Mouse (Mus musculus) MEL (cell line): ENCODE measurements around the gene Tuba4a. TPM values are rescaled to one million over a fixed set of nuclear protein-coding genes. Genes with fewer than 3 reads are reported as not detected.

ENCODE experiments used
- DNase-seq: peaks from one replicate; pipeline ENCODE4 v3.0.0; 2011; ENCODE audit warnings: low read depth, low spot score
- H3K27ac ChIP-seq: 2 replicates; pipeline ENCODE4 v1.5.1; 2012; ENCODE audit warnings: low read depth, mild to moderate bottlenecking, control low read depth, low read length, moderate library complexity; ENCODE audit not compliant: control insufficient read depth
- H3K27me3 ChIP-seq, 2 experiments: fragments of 150-350 bp in 1 of 2; sonication (generic) in 1 of 2; 2 replicates each; pipeline ENCODE4 v1.6.1; 2012; ENCODE audit warnings: low read length in 2 of 2, mild to moderate bottlenecking in 2 of 2, improper control_type of control experiment in 1 of 2, moderate library complexity in 1 of 2; ENCODE audit not compliant: insufficient read depth in 2 of 2, control insufficient read depth in 1 of 2
- H3K36me3 ChIP-seq, 2 experiments: 2 replicates each; pipeline ENCODE4 v1.6.1; 2012 to 2014; ENCODE audit warnings: low read length in 2 of 2, improper control_type of control experiment in 1 of 2, inconsistent platforms in 1 of 2, mild to moderate bottlenecking in 1 of 2; ENCODE audit not compliant: insufficient read depth in 2 of 2, control insufficient read depth in 1 of 2
- H3K4me1 ChIP-seq, 2 experiments: fragments of 150-350 bp in 1 of 2; sonication (generic) in 1 of 2; 2 replicates each; pipeline ENCODE4 v1.6.1; 2012; ENCODE audit warnings: low read length in 2 of 2, improper control_type of control experiment in 1 of 2, mild to moderate bottlenecking in 1 of 2; ENCODE audit not compliant: insufficient read depth in 2 of 2, control insufficient read depth in 1 of 2
- H3K4me3 ChIP-seq, 2 experiments: fragments of 150-350 bp in 1 of 2; sonication (generic) in 1 of 2; 2 replicates each; pipeline ENCODE4 v1.5.1; 2012; ENCODE audit warnings: low read depth in 2 of 2, low read length in 2 of 2, mild to moderate bottlenecking in 2 of 2, moderate library complexity in 2 of 2, control low read depth in 1 of 2, improper control_type of control experiment in 1 of 2; ENCODE audit not compliant: control insufficient read depth in 1 of 2, insufficient read depth in 1 of 2
- H3K79me2 ChIP-seq: 2 replicates; pipeline ENCODE4 v1.6.1; 2012; ENCODE audit warnings: mild to moderate bottlenecking, low read length, moderate library complexity; ENCODE audit not compliant: control insufficient read depth, poor library complexity, insufficient read depth
- H3K9ac ChIP-seq: 2 replicates; pipeline ENCODE4 v1.6.1; 2012; ENCODE audit warnings: low read depth, mild to moderate bottlenecking, control low read depth, low read length, moderate library complexity; ENCODE audit not compliant: control insufficient read depth, poor library complexity, severe bottlenecking
- H3K9me3 ChIP-seq: fragments of 150-350 bp; sonication (generic); replicated peaks from 2 replicates; pipeline ENCODE4 v1.6.1; 2012; ENCODE audit warnings: mild to moderate bottlenecking, low read length, improper control_type of control experiment, moderate library complexity; ENCODE audit not compliant: insufficient read depth
- BHLHE40 ChIP-seq: IDR thresholded peaks from 2 replicates; pipeline ENCODE4 v1.6.1; 2012; ENCODE audit warnings: low read depth, mild to moderate bottlenecking, inconsistent platforms, low read length, improper control_type of control experiment, borderline replicate concordance
- CHD1 ChIP-seq: IDR thresholded peaks from 2 replicates; pipeline ENCODE4 v1.6.1; 2012; ENCODE audit warnings: low read depth, mild to moderate bottlenecking, inconsistent platforms, low read length, improper control_type of control experiment
- E2F4 ChIP-seq: IDR thresholded peaks from 2 replicates; pipeline ENCODE4 v1.6.1; 2011; ENCODE audit warnings: low read depth, low read length, improper control_type of control experiment, borderline replicate concordance
- GABPA ChIP-seq: IDR thresholded peaks from 2 replicates; pipeline ENCODE4 v1.6.1; 2012; ENCODE audit warnings: low read depth, mild to moderate bottlenecking, inconsistent platforms, low read length, improper control_type of control experiment, moderate library complexity
- GATA1 ChIP-seq: IDR thresholded peaks from 2 replicates; pipeline ENCODE4 v1.6.1; 2011; ENCODE audit warnings: low read depth, low read length, improper control_type of control experiment
- HCFC1 ChIP-seq: IDR thresholded peaks from 2 replicates; pipeline ENCODE4 v1.6.1; 2012; ENCODE audit warnings: low read depth, mild to moderate bottlenecking, inconsistent platforms, low read length, improper control_type of control experiment, moderate library complexity
- JUND ChIP-seq: IDR thresholded peaks from 2 replicates; pipeline ENCODE4 v1.6.1; 2011; ENCODE audit warnings: low read depth, mild to moderate bottlenecking, improper control_type of control experiment, low read length
- KAT2A ChIP-seq: conservative IDR thresholded peaks from 2 replicates; pipeline ENCODE4 v1.6.1; 2012; ENCODE audit warnings: low read depth, low read length, improper control_type of control experiment, inconsistent platforms
- MAFK ChIP-seq: IDR thresholded peaks from 2 replicates; pipeline ENCODE4 v1.6.1; 2011; ENCODE audit warnings: low read depth, mild to moderate bottlenecking, low read length, improper control_type of control experiment, borderline replicate concordance
- MAX ChIP-seq: IDR thresholded peaks from 2 replicates; pipeline ENCODE4 v1.6.1; 2011; ENCODE audit warnings: low read length, improper control_type of control experiment
- MAZ ChIP-seq: IDR thresholded peaks from 2 replicates; pipeline ENCODE4 v1.6.1; 2012; ENCODE audit warnings: low read depth, mild to moderate bottlenecking, inconsistent platforms, low read length, improper control_type of control experiment
- MEF2A ChIP-seq: IDR thresholded peaks from 2 replicates; pipeline ENCODE4 v1.6.1; 2014; ENCODE audit warnings: low read depth, mild to moderate bottlenecking, inconsistent platforms, low read length, improper control_type of control experiment; ENCODE audit not compliant: poor library complexity, insufficient replicate concordance, severe bottlenecking; ENCODE audit errors: extremely low read depth
- NRF1 ChIP-seq: IDR thresholded peaks from 2 replicates; pipeline ENCODE4 v1.6.1; 2014; ENCODE audit warnings: low read depth, mild to moderate bottlenecking, inconsistent platforms, low read length, improper control_type of control experiment, moderate library complexity; ENCODE audit not compliant: poor library complexity, insufficient read depth, severe bottlenecking
- POLR2AphosphoS2 ChIP-seq: IDR thresholded peaks from 2 replicates; pipeline ENCODE4 v1.6.1; 2011; ENCODE audit warnings: low read length, improper control_type of control experiment
- POLR2AphosphoS5 ChIP-seq: IDR thresholded peaks from 2 replicates; pipeline ENCODE4 v1.6.1; 2012; ENCODE audit warnings: low read depth, borderline replicate concordance, mild to moderate bottlenecking, inconsistent platforms, low read length, moderate library complexity, mixed read lengths
- RAD21 ChIP-seq: IDR thresholded peaks from 2 replicates; pipeline ENCODE4 v1.6.1; 2011; ENCODE audit warnings: mild to moderate bottlenecking, low read depth, low read length, improper control_type of control experiment
- RCOR1 ChIP-seq: IDR thresholded peaks from 2 replicates; pipeline ENCODE4 v1.6.1; 2012; ENCODE audit warnings: low read depth, mild to moderate bottlenecking, inconsistent platforms, low read length, improper control_type of control experiment
- SIN3A ChIP-seq: IDR thresholded peaks from 2 replicates; pipeline ENCODE4 v1.6.1; 2012; ENCODE audit warnings: low read length, improper control_type of control experiment, inconsistent platforms
- SMC3 ChIP-seq: IDR thresholded peaks from 2 replicates; pipeline ENCODE4 v1.6.1; 2011; ENCODE audit warnings: low read depth, low read length, improper control_type of control experiment
- TAL1 ChIP-seq: IDR thresholded peaks from 2 replicates; pipeline ENCODE4 v1.6.1; 2012; ENCODE audit warnings: mild to moderate bottlenecking, inconsistent platforms, low read length, moderate library complexity, mixed read lengths
- UBTF ChIP-seq: IDR thresholded peaks from 2 replicates; pipeline ENCODE4 v1.6.1; 2012; ENCODE audit warnings: low read depth, mild to moderate bottlenecking, inconsistent platforms, low read length, improper control_type of control experiment, moderate library complexity, borderline replicate concordance; ENCODE audit not compliant: insufficient read depth
- ZKSCAN1 ChIP-seq: IDR thresholded peaks from 2 replicates; pipeline ENCODE4 v1.6.1; 2012; ENCODE audit warnings: low read depth, mild to moderate bottlenecking, inconsistent platforms, low read length, improper control_type of control experiment, moderate library complexity
- polyA plus RNA-seq, 2 experiments: library from polyadenylated mRNA; stranded (reverse) in 1 of 2; unstranded in 1 of 2; fragments of >175 nt in 1 of 2; fragments of >200 nt in 1 of 2; gene quantifications; 2 replicates each; pipeline versions ENCODE4 v1.2.1 to v1.2.4; 2012; ENCODE audit warnings: low replicate concordance in 2 of 2, low read depth in 1 of 2; ENCODE audit not compliant: insufficient read length in 2 of 2, insufficient read depth in 1 of 2, missing spikeins in 1 of 2
- total RNA-seq: library from RNA; depleted of rRNA; stranded (reverse); fragments of 300-350 nt; gene quantifications from 2 replicates; pipeline ENCODE4 v1.2.3, GENCODE M21; 2012; rRNA removed

The Tuba4a gene
- 385 and 396 TPM in 2 replicates for total RNA-seq
- polyA plus RNA-seq, result 100 to 1,000 TPM in 1 of 2 experiments, not detected in 1; 439 TPM

DNA sequence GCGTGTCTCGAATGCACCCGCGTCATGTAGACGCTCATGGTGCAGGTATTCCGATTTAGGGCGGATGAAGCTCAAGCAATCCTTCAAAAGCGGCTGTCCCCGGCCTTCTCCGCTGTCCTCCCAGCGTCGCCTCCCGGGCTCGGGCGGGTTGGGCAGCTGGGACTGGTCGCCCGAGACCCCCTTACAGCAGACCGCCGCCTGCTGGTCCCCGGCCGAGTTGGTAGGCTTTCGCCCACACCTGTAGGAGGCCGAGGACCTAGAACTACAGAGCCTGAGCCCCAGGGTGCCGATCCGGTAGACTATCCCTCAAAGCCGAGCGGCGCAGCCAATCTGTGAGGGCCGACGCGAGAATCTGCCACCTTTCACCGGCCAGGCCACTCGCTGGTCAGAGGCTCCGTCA is at the start of gene Tuba4a:
Gene Tuba4a (minus strand): TSS at position 335 of the 400 bp plus-strand sequence.
- Histone ChIP-seq H3K36me3 (peaks cover 10 to 43% of the 10 kb centered on the region in 2 experiments), H3K9ac (peak within 1 kb of the TSS; percentile 87), H3K79me2 (peaks cover 42% of the 10 kb centered on the region), H3K27me3 (no peaks in the 10 kb centered on the region), H3K9me3 (no peaks in the 10 kb centered on the region), H3K4me1 (peaks cover 19 to 46% of the 10 kb centered on the region in 2 experiments), H3K4me3 (peak within 1 kb of the TSS; percentile 81 to 82)
- no peak for TF ChIP-seq E2F4
- no peak for TF ChIP-seq SMC3
- TF ChIP-seq MAX, result no peak
- no peak for TF ChIP-seq NRF1
- TF ChIP-seq RAD21, result no peak
- no peak for TF ChIP-seq MAFK
- TF ChIP-seq RCOR1, result no peak
- TF ChIP-seq POLR2AphosphoS5, result no peak
- TF ChIP-seq JUND, result no peak
- TF ChIP-seq TAL1, result no peak
- TF ChIP-seq GABPA, result no peak
- no peak for TF ChIP-seq KAT2A
- TF ChIP-seq ZKSCAN1, result no peak
- no peak for TF ChIP-seq POLR2AphosphoS2
- TF ChIP-seq, all 39 proteins: peak for 0
- DNase-seq, result no peak
- peak within 1 kb of the TSS; percentile 83 for H3K27ac ChIP-seq

DNA sequence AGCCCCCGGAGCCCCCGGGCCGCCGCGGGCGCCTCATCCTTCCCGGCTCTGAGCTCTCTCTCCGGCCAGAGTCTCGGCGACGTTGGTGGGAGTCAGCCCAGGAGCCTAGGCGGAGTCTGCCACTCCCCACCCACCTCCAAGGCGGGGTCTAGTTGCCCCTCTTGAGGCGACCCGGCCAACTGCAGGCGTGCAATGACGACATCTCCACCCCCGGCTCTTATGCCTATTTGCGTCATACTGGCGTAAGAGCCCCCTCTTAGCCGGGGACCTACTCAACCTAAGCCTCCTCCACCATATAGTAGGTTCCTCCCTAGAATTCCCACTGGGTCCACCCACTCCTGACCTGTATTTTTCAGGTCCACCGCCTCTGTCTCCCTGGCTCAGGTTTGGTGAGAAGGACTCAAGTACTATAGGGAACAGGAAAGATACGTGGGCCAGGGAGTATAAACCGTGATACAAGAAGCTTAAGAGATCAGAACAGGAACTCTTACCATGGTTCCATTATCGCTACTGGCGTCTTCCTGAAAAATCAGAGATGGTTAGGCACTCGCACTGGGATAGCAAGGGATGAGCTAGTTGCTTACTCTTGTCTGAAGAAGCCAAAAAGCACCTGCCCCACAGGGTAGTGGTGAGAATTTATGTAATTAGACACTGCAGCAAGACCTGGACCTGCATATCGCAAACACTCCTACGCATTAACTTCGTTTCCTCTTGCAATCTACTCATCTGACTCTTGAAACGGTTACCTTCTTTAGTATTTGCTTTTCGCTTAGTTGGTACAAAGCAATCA is 44.6 kb upstream of the Tuba4a start, which contains the start of gene Ptprn:
Gene Ptprn (minus strand): TSS at position 412 of the 790 bp plus-strand sequence.
- peaks cover 4 to 6% of the 10 kb centered on the region in 2 experiments; a peak in 3 of 4 replicates for H3K27me3 ChIP-seq
- no peak for DNase-seq
- H3K79me2 ChIP-seq, result no peaks in the 10 kb centered on the region
- H3K9me3 ChIP-seq, result no peaks in the 10 kb centered on the region
- H3K36me3 ChIP-seq, result no peaks in the 10 kb centered on the region
- no peak within 1 kb of the TSS for H3K4me3 ChIP-seq
- no peaks in the 10 kb centered on the region for H3K4me1 ChIP-seq
- no peak within 1 kb of the TSS for H3K27ac ChIP-seq
- H3K9ac ChIP-seq, result no peak within 1 kb of the TSS
- TF ChIP-seq SIN3A, result no peak
- no peak for TF ChIP-seq ZKSCAN1
- TF ChIP-seq BHLHE40, result no peak
- no peak for TF ChIP-seq POLR2AphosphoS5
- no peak for TF ChIP-seq TAL1
- TF ChIP-seq HCFC1, result no peak
- TF ChIP-seq CHD1, result no peak
- no peak for TF ChIP-seq UBTF
- TF ChIP-seq GATA1, result no peak
- no peak for TF ChIP-seq MAZ
- TF ChIP-seq MAX, result no peak
- TF ChIP-seq MEF2A, result no peak
